Mouse (Mus musculus) intestine, embryonic 16.5 days (tissue): ENCODE measurements around the gene Gtpbp6. TPM values are rescaled to one million over a fixed set of nuclear protein-coding genes. Genes with fewer than 3 reads are reported as not detected.
"Not testable (repeated sequence)": the region's sequence is repeated elsewhere in the genome, so short reads cannot be mapped to it uniquely, and the experiment has no call there.

Experiments
- ATAC-seq: fragments of 200-750 bp; cut with Nextera tagmentation; 2 replicates; pipeline ENCODE4 v1.8.0; 2017; ENCODE audit warnings: moderate TSS enrichment, moderate library complexity
- H3K27ac ChIP-seq: fragments of 300-500 bp; sonication (generic); 2 replicates; pipeline ENCODE4 v1.5.1; 2014; ENCODE audit warnings: mild to moderate bottlenecking, low read length
- H3K27me3 ChIP-seq: fragments of 300-500 bp; sonication (generic); replicated peaks from 2 replicates; pipeline ENCODE4 v1.6.1; 2014; ENCODE audit warnings: low read length, control low read depth, mixed read lengths; ENCODE audit not compliant: control insufficient read depth, insufficient read depth
- H3K36me3 ChIP-seq: fragments of 300-500 bp; sonication (generic); 2 replicates; pipeline ENCODE4 v1.6.1; 2014; ENCODE audit warnings: low read length, control low read depth; ENCODE audit not compliant: control insufficient read depth, insufficient read depth
- H3K4me1 ChIP-seq: fragments of 300-500 bp; sonication (generic); 2 replicates; pipeline ENCODE4 v1.6.1; 2014; ENCODE audit warnings: low read length, control low read depth, mixed read lengths; ENCODE audit not compliant: control insufficient read depth, insufficient read depth
- H3K4me2 ChIP-seq: fragments of 300-500 bp; sonication (generic); 2 replicates; pipeline ENCODE4 v1.6.1; 2014; ENCODE audit warnings: low read depth, low read length, control low read depth
- H3K4me3 ChIP-seq: fragments of 300-500 bp; sonication (generic); 2 replicates; pipeline ENCODE4 v1.5.1; 2014; ENCODE audit warnings: mild to moderate bottlenecking, low read length
- H3K9ac ChIP-seq: fragments of 300-500 bp; sonication (generic); 2 replicates; pipeline ENCODE4 v1.6.1; 2014; ENCODE audit warnings: low read depth, low read length
- H3K9me3 ChIP-seq: fragments of 300-500 bp; sonication (generic); 2 replicates; pipeline ENCODE4 v1.6.1; 2016; ENCODE audit warnings: low read length, control low read depth; ENCODE audit not compliant: control insufficient read depth
- WGBS: fragments of 180-500 bp; shearing (Covaris S2); extraction: QIAGEN DNeasy Blood & Tissue Kit; methylation state at CpG from one replicate; pipeline ENCODE4 v1.1.7; 2014; 5-methylcytosine and 5-hydroxymethylcytosine counted together
- polyA plus RNA-seq: library from polyadenylated mRNA; unstranded; fragments of >200 nt; fragmentation: Nextera tagmentation; extraction: Ambion mirVana; gene quantifications from 2 replicates; pipeline ENCODE4 v1.2.1, GENCODE M21; 2015

The Gtpbp6 gene
- polyA plus RNA-seq, 1 experiment from 2014 or later: 29.6 TPM

GRCm38 (mm10) chr5:110082961-110083360 lies 25.0 kb downstream of the Gtpbp6 start:
- no peaks in the 10 kb centered on the region for H3K36me3 ChIP-seq
- H3K27ac ChIP-seq: no peak overlapping the region
- no peak for ATAC-seq
- H3K27me3 ChIP-seq: no peaks in the 10 kb centered on the region
- WGBS: 84% methylated on average over 4 of the region's 4 CpGs
- no peak overlapping the region for H3K4me2 ChIP-seq
- H3K4me3 ChIP-seq: no peak overlapping the region
- no peaks in the 10 kb centered on the region for H3K4me1 ChIP-seq
- H3K9ac ChIP-seq: no peak overlapping the region
- 0 out of 2 replicates have a peak, but pooled peaks cover 4% of the 10 kb centered on the region for H3K9me3 ChIP-seq

GRCm38 (mm10) chr5:110072413-110072812 lies 35.6 kb downstream of the Gtpbp6 start, which contains the start of gene Gm17655:
TSS of gene Gm17655 (minus strand) at chr5:110072513.
- WGBS: 70% methylated on average over 2 of the region's 2 CpGs
- H3K4me2 ChIP-seq, ATAC-seq, H3K4me1 ChIP-seq, H3K9me3 ChIP-seq, H3K4me3 ChIP-seq, H3K36me3 ChIP-seq, H3K9ac ChIP-seq, H3K27ac ChIP-seq, H3K27me3 ChIP-seq: not testable (repeated sequence)

GRCm38 (mm10) chr5:110057637-110058408 lies 50.2 kb downstream of the Gtpbp6 start:
- peak; percentile 100 for ATAC-seq
- Histone ChIP-seq H3K9me3 (no peaks in the 10 kb centered on the region), H3K4me2 (peak overlapping the region; percentile 54), H3K27me3 (no peaks in the 10 kb centered on the region), H3K4me3 (peak overlapping the region; percentile 75), H3K4me1 (no peaks in the 10 kb centered on the region), H3K9ac (peak overlapping the region; percentile 78), H3K36me3 (no peaks in the 10 kb centered on the region), H3K27ac (peak overlapping the region; percentile 59; the same call in 1 of the 2 replicates)
- WGBS: 2% methylated on average over 19 of the region's 19 CpGs

Other genes with a start within 250 kb of the Gtpbp6 start
- 0.23 and 0.44 TPM in 2 replicates for gene Gm15446, start 184.8 kb downstream of the Gtpbp6 start, polyA plus RNA-seq
- gene Zfp932, start 111.7 kb downstream of the Gtpbp6 start, polyA plus RNA-seq: 13.2 and 14.8 TPM in 2 replicates
- gene Gm17655, start 35.7 kb downstream of the Gtpbp6 start, polyA plus RNA-seq: 3.2 and 3.7 TPM in 2 replicates
- gene Gm35315, start 13.8 kb downstream of the Gtpbp6 start, polyA plus RNA-seq: 1.5 and 2.1 TPM in 2 replicates
- 0.80 and 0.84 TPM in 2 replicates for gene Plcxd1, start 8.2 kb downstream of the Gtpbp6 start, polyA plus RNA-seq
- 2.3 and 2.7 TPM in 2 replicates for gene Zfp605, start 1.9 kb upstream of the Gtpbp6 start, polyA plus RNA-seq
- gene Chfr, start 27.6 kb upstream of the Gtpbp6 start, polyA plus RNA-seq: 35.1 and 35.6 TPM in 2 replicates
- 13.7 and 14.5 TPM in 2 replicates for gene Golga3, start 68.5 kb upstream of the Gtpbp6 start, polyA plus RNA-seq
- gene Ankle2, start 122.8 kb upstream of the Gtpbp6 start, polyA plus RNA-seq: 12.9 and 16.9 TPM in 2 replicates
- 51.4 and 54.7 TPM in 2 replicates for gene Pgam5, start 161.7 kb upstream of the Gtpbp6 start, polyA plus RNA-seq
- gene Pxmp2, start 178.0 kb upstream of the Gtpbp6 start, polyA plus RNA-seq: 7.7 and 8.0 TPM in 2 replicates
- 14.5 and 15.7 TPM in 2 replicates for gene Pole, start 178.1 kb upstream of the Gtpbp6 start, polyA plus RNA-seq
- gene P2rx2, start 235.0 kb upstream of the Gtpbp6 start, polyA plus RNA-seq: 1.2 and 1.4 TPM in 2 replicates
- not detected in 2 replicates for gene Lrcol1, start 236.5 kb upstream of the Gtpbp6 start, polyA plus RNA-seq